Mouse (Mus musculus): ENCODE data around the gene Aifm2. TPM values are rescaled to one million over a fixed set of nuclear protein-coding genes. Genes with fewer than 3 reads are reported as not detected.

Aifm2 gene
- polyA plus RNA-seq (2015; fragmentation: Nextera tagmentation; extraction: Ambion mirVana), result 5.0 and 5.1 TPM in 2 replicates

DNA sequence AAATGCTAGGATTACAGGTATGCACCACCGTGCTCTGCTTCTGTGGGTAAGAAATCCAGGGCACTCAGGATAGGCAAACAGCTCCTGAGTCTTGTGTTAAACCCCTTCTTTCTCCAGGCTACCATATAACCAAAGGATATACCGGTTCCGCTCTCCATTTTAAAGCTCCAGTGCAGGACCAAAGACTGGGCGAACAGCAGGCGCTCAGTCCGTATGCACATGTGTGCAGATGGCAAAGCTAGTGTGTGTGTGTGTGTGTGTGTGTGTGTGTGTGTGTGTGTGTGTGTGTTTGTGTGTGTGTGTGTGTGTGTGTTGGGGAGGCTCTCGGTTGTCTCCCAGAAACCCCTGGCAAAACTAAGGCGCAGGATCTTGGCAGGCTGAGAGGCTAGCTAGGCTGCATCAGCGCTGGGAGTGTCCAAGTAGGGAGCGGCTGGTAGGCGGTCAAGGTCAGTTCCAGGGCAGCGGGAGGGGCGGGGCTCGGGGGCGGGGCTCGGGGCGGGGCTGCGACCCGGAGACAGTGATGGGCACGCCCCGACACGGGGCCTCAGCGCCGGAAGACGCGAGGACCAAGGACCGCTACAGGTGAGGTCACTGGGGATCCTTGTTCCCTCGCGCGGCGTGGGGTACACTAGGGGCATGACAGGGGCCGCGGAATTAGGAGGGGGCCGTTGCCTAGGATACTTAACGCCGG lies at the start of gene Aifm2:
Aifm2 (plus strand) TSS at position 493 of the 691 bp plus-strand sequence.
- no peaks in the 10 kb centered on the region for H3K9me3 ChIP-seq (replicated peaks)
- H3K4me2 ChIP-seq, result peak within 1 kb of the TSS; percentile 81
- ATAC-seq, result peak; percentile 70
- H3K9ac ChIP-seq, result peak within 1 kb of the TSS; percentile 60
- peaks cover 9% of the 10 kb centered on the region for H3K4me1 ChIP-seq
- no peaks in the 10 kb centered on the region for H3K36me3 ChIP-seq (ENCODE audit: poor library complexity, severe bottlenecking)
- peak within 1 kb of the TSS; percentile 47 for H3K4me3 ChIP-seq
- peaks cover 10% of the 10 kb centered on the region for H3K27me3 ChIP-seq
- 15% methylated on average over 32 of the region's 36 CpGs for WGBS
- no peak within 1 kb of the TSS for H3K27ac ChIP-seq

DNA sequence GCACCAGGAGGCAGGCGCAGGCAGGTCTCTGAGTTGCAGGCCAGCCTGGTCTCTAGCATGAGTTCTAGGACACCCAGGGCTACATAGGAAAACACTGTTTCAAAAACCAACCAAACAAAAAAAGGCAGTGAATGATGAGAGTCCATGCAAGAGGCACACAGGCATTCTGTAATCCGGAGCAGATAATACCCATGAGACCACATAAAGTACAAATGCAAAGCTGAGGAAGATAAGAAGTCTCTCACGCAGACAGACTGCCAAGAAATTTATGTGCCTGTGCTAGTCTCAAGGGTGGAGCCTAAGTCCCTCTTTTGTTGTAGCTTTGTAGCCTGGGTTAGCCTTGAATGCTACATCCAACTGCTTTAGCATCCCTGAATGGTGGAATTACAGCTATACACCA lies 49.4 kb upstream of the Aifm2 start:
- peaks cover 92% of the 10 kb centered on the region for H3K36me3 ChIP-seq (ENCODE audit: poor library complexity, severe bottlenecking)

DNA sequence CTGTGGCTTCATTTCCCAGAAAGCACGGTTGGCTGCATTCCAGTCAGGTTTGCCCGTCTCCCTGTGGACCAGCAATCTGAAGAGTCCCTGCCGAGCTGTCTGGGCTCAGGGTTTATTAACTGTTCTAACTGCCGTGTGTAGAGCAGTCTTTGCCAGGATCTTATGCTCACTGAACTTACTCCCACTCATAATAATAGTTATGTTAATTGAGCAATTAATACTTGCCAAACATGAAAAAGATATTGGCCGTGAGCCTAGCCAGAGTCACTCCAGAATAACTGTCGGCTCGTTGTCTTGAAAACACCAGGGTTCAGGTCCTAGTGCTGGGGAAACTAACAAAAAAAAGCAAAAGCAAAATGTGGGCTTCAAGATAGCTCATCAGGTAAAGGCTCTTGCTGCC lies 45.8 kb upstream of the Aifm2 start:
- H3K9me3 ChIP-seq (replicated peaks), result no peaks in the 10 kb centered on the region

More for the DNA sequence above, 49.4 kb upstream of the Aifm2 start:
- no peaks in the 10 kb centered on the region for H3K9me3 ChIP-seq (replicated peaks)
- H3K4me1 ChIP-seq, result peaks cover 15% of the 10 kb centered on the region
- no peak for ATAC-seq
- H3K4me2 ChIP-seq, result no peak overlapping the region
- WGBS, result 99% methylated on average over 3 of the region's 3 CpGs
- H3K9ac ChIP-seq, result no peak overlapping the region
- H3K4me3 ChIP-seq, result no peak overlapping the region
- H3K27me3 ChIP-seq, result no peaks in the 10 kb centered on the region
- no peak overlapping the region for H3K27ac ChIP-seq

DNA sequence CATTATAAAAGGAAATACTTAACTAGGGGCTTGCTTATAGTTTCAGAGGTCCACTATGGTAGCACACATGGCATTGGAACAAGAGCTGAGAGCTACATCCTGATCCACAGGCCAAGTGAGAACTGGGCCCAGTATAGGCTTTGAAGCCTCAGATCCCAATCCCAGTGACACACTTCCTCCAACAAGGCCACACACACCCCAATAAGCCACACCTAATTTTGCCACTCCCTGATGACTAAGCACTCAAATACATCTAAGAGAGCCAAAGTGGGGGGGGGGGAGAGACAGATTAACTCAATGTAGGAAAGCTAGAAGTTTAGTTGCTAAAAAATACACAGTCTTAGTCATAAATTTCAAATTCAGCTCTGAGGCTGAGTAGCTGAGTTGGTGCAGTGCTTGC lies 45.2 kb upstream of the Aifm2 start:
- Histone ChIP-seq H3K27me3 (no peaks in the 10 kb centered on the region), H3K36me3 (ENCODE audit: poor library complexity, severe bottlenecking) (peaks cover 93% of the 10 kb centered on the region), H3K4me3 (no peak overlapping the region), H3K9ac (no peak overlapping the region), H3K27ac (no peak overlapping the region), H3K4me2 (no peak overlapping the region), H3K4me1 (no peaks in the 10 kb centered on the region), H3K9me3 (replicated peaks) (no peaks in the 10 kb centered on the region)
- ATAC-seq, result no peak

More for the DNA sequence above, 45.8 kb upstream of the Aifm2 start:
- H3K36me3 ChIP-seq (ENCODE audit: poor library complexity, severe bottlenecking), result peaks cover 93% of the 10 kb centered on the region
- no peak overlapping the region for H3K4me2 ChIP-seq
- no peak overlapping the region for H3K9ac ChIP-seq
- H3K27ac ChIP-seq, result no peak overlapping the region
- H3K4me1 ChIP-seq, result no peaks in the 10 kb centered on the region
- H3K4me3 ChIP-seq, result no peak overlapping the region
- 53% methylated on average over 7 of the region's 7 CpGs for WGBS
- no peaks in the 10 kb centered on the region for H3K27me3 ChIP-seq
- ATAC-seq, result no peak

DNA sequence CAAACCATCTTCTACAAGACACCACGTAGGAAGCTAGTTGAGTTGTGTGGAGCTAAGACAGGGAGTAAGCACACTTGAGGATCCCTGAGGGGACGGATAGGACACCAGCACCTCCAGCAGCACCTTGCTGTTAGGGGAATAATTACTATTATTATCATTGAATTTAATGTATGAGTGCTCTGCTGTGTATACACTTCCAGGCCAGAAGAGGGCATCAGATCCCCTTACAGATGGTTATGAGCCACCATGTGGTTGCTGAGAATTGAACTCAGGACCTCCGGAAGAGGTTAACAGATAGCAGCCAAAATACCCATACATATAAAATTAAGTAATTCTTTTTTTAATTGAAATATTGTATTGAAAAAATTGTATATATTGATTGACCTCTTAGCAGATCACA lies 44.3 kb upstream of the Aifm2 start:
- no peak overlapping the region for H3K9ac ChIP-seq
- no peaks in the 10 kb centered on the region for H3K9me3 ChIP-seq (replicated peaks)
- no peak overlapping the region for H3K27ac ChIP-seq
- no peak for ATAC-seq
- no peaks in the 10 kb centered on the region for H3K27me3 ChIP-seq
- peaks cover 91% of the 10 kb centered on the region for H3K36me3 ChIP-seq (ENCODE audit: poor library complexity, severe bottlenecking)
- 94% methylated on average over 3 of the region's 3 CpGs for WGBS
- H3K4me2 ChIP-seq, result no peak overlapping the region
- no peak overlapping the region for H3K4me3 ChIP-seq
- no peaks in the 10 kb centered on the region for H3K4me1 ChIP-seq

DNA sequence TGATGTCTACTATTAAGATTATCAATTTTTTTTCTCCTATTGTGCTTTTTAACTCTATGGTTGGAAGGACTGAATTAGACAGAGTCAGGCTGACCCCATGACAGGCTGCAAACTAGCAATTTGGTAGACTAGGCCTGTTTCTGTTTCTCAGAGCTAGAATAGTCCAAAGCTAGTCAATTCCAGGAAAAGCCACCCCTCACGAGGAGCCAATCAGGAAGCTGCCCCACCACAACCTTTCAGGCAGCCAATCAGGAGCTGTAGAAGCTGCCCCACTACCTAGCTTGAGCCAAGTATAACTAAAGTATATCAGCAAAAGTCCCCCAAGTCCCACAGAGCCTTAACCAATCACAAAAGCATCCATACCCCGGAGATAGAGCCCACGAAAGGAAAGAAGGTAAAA lies 39.1 kb upstream of the Aifm2 start:
- ATAC-seq, result no peak
- H3K9ac ChIP-seq, result no peak overlapping the region
- H3K36me3 ChIP-seq (ENCODE audit: poor library complexity, severe bottlenecking), result peaks cover 48% of the 10 kb centered on the region
- no peak overlapping the region for H3K4me2 ChIP-seq
- no peak overlapping the region for H3K4me3 ChIP-seq
- no peak overlapping the region for H3K27ac ChIP-seq
- H3K9me3 ChIP-seq (replicated peaks), result no peaks in the 10 kb centered on the region
- peaks cover 6% of the 10 kb centered on the region for H3K4me1 ChIP-seq
- WGBS, result 80% methylated on average over 3 of the region's 3 CpGs
- H3K27me3 ChIP-seq, result no peaks in the 10 kb centered on the region

DNA sequence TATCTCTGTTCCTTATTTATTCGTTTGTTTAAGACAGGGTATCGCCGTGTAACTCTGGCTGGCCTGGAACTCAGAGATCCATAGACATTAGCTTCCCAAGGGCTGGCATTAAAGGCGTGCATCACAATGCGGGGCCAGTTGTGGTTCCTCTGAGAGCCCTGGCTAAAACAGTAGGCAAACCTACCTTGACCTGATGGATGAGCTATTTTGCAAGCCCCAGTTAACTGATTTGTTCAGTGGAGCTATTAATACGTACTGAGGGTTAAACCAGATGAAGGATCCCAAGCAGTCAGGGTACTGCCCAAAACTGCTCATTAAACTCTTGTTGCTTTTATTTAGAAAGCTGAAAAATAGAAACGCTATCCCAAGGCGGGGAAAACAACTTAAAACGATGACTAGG lies 35.5 kb upstream of the Aifm2 start:
- no peaks in the 10 kb centered on the region for H3K27me3 ChIP-seq
- H3K4me2 ChIP-seq, result peak overlapping the region; percentile 76
- ATAC-seq, result peak; percentile 4; the same call in 1 of the 2 replicates
- peak overlapping the region; percentile 31; the same call in 1 of the 2 replicates for H3K27ac ChIP-seq
- peaks cover 19% of the 10 kb centered on the region for H3K4me1 ChIP-seq
- H3K36me3 ChIP-seq (ENCODE audit: poor library complexity, severe bottlenecking), result peaks cover 16% of the 10 kb centered on the region
- 36% methylated on average over 9 of the region's 9 CpGs for WGBS
- peak overlapping the region; percentile 69 for H3K4me3 ChIP-seq
- H3K9me3 ChIP-seq (replicated peaks), result no peaks in the 10 kb centered on the region
- peak overlapping the region; percentile 64 for H3K9ac ChIP-seq

DNA sequence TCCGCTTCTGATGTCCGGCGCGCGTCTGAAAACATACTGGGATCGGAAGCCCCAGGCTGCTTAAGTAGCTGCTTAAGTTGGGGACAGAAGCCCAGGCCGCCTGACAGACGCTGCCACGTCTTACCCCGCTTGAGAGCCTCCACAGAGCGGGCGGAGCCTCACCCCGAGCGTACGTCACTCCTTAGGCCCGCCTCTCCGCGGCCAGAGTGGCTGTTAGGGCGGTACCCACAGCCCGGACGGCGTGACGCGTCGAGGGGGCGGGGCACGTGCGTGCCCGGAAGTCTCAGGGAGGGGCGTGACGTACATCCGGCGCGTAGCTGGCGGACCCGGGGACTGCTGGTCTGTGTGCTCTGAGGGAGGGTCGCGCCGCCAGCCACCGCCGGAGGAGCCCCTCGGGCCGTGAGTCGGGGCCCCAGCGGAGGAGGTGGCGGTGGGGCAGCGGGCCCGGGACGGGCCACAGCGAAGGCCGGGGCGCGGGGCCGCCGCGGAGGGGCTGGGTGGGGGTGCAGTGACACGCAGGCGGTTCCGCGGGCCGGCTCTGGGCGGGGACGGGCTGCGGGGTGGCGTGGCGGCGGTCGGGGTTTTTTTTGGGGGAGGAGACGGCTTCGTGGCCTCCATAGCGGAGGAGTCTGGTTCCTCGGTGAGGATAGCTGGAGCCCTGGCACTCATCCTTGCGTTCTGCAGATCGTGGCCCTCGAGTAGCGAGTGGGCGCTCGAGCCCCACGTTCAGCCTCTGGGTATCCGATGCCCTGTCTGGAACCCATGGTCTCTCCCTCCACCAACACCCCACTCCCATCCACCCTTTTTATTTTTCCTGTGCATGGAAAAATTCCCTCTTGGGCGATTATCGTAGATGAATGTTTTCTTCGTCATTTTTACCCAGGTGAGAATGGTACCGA lies 34.8 kb upstream of the Aifm2 start, which contains the start of gene Sar1a:
Sar1a (plus strand) TSS at position 285 of the 899 bp plus-strand sequence.
- Histone ChIP-seq H3K4me2 (peak within 1 kb of the TSS; percentile 76), H3K4me1 (peaks cover 19% of the 10 kb centered on the region), H3K9ac (peak within 1 kb of the TSS; percentile 83), H3K36me3 (ENCODE audit: poor library complexity, severe bottlenecking) (peaks cover 16% of the 10 kb centered on the region), H3K9me3 (replicated peaks) (no peaks in the 10 kb centered on the region), H3K27me3 (no peaks in the 10 kb centered on the region), H3K4me3 (peak within 1 kb of the TSS; percentile 69), H3K27ac (peak within 1 kb of the TSS; percentile 37)
- ATAC-seq, result peak; percentile 100
- under 1% methylated on average over 72 of the region's 84 CpGs for WGBS

DNA sequence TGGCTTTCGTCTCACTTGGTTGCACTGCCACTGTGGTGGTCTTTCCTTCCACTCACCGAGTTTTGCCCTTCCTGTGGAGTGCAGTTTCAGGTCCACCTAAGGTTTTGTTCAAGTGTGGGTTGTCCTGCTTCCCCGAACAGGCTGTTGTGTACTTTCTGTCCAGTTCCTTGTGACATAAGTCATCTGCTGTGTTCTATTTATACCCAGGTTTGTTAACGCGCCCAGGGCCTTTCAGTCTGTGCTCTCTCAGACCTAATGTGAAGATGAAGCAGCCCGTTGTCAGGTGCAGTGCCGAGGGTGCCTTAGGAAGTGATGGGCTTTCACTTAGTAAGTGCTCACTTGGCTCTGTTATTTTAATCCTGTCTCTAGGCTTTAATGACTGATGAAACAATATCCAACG lies 25.7 kb upstream of the Aifm2 start:
- H3K4me1 ChIP-seq, result no peaks in the 10 kb centered on the region
- H3K27ac ChIP-seq, result no peak overlapping the region
- WGBS, result 89% methylated on average over 8 of the region's 8 CpGs
- H3K4me2 ChIP-seq, result no peak overlapping the region
- no peak overlapping the region for H3K4me3 ChIP-seq
- ATAC-seq, result no peak
- no peaks in the 10 kb centered on the region for H3K9me3 ChIP-seq (replicated peaks)
- peaks cover 86% of the 10 kb centered on the region for H3K36me3 ChIP-seq (ENCODE audit: poor library complexity, severe bottlenecking)
- H3K9ac ChIP-seq, result no peak overlapping the region
- no peaks in the 10 kb centered on the region for H3K27me3 ChIP-seq

DNA sequence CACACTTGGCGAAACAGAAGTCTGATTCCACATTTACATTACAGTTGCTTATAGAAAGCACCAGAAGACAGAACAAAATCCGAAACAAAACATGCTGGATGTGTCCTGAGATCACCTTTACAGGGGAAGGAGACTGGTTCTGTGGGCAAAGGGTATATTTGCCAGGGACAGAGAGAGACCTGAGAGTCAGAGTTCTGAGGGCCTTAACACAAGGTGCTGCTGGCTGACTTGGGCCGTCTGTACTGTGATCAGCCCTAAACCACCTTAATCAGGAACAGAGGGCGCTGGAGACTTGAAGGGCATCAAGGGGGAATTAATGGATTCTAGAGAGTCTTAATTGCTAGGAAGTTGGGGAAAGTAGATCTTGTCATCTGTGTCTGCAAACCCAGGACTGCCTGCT lies 21.5 kb upstream of the Aifm2 start:
- Histone ChIP-seq H3K9ac (no peak overlapping the region), H3K27ac (no peak overlapping the region), H3K4me3 (no peak overlapping the region), H3K4me1 (peaks cover 23% of the 10 kb centered on the region), H3K9me3 (replicated peaks) (no peaks in the 10 kb centered on the region), H3K27me3 (no peaks in the 10 kb centered on the region), H3K4me2 (no peak overlapping the region), H3K36me3 (ENCODE audit: poor library complexity, severe bottlenecking) (peaks cover 51% of the 10 kb centered on the region)
- no peak for ATAC-seq
- 83% methylated on average over 4 of the region's 4 CpGs for WGBS

DNA sequence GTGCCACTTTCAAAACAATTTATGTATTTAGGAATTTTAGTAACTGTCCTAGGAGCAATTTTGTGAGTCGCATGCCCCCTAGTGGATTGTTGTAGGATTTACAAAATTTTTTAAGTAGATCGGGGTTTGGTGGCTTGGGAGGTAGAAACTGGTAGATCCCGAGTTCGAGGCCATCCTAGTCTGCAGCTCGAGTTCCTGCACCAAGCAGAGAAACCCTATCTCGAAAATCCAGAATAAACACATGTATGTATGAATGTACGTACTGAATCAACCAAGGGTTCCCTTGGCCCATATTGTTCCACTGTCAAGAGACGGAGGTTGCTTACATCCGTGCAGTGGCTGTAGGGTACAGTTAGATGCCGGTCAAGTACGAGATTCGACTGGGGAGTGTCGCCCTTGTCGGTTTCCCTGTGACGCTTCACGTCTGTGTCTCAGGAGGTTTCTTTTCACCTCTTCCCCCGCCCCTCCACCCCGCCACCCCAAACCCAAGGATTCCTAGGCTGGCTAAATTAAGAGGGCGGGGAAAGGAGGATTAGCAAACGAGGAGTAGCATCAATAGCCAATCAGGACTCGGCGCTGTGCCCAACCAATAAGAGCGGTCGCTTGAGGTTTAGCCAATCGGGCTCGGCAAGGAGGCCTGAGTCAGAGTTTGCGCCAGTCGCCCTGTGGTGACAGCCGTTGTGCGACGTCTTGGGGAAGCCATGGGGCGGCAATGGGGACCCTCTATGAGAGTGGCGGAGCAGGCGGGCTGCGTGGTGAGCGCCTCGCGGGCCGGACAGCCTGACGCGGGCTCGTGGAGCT lies 20.0 kb upstream of the Aifm2 start, which contains the start of gene Tysnd1:
Tysnd1 (plus strand) TSS at position 645 of the 801 bp plus-strand sequence.
- peak; percentile 98 for ATAC-seq
- H3K27ac ChIP-seq, result peak within 1 kb of the TSS; percentile 45
- no peaks in the 10 kb centered on the region for H3K9me3 ChIP-seq (replicated peaks)
- peak within 1 kb of the TSS; percentile 100 for H3K4me2 ChIP-seq
- peaks cover 23% of the 10 kb centered on the region for H3K4me1 ChIP-seq
- peak within 1 kb of the TSS; percentile 79 for H3K9ac ChIP-seq
- 1% methylated on average over 42 of the region's 42 CpGs for WGBS
- H3K36me3 ChIP-seq (ENCODE audit: poor library complexity, severe bottlenecking), result peaks cover 44% of the 10 kb centered on the region
- H3K27me3 ChIP-seq, result no peaks in the 10 kb centered on the region
- H3K4me3 ChIP-seq, result peak within 1 kb of the TSS; percentile 99
